Mouse (Mus musculus) common myeloid progenitor, adult 5-6 weeks (primary cell): ENCODE results near the gene Nbea. TPM values are rescaled to one million over a fixed set of nuclear protein-coding genes. Genes with fewer than 3 reads are reported as not detected.

ENCODE experiments used
- ATAC-seq: replicated peaks from 2 replicates; pipeline ENCODE4 v1.8.0; 2016; ENCODE audit warnings: low read depth, mild to moderate bottlenecking, moderate TSS enrichment, inconsistent platforms; ENCODE audit not compliant: poor library complexity, severe bottlenecking
- total RNA-seq: library from RNA; stranded (forward); fragments of 200-1000, 187-1606 nt; gene quantifications from 2 replicates; pipeline ENCODE4 v1.2.3, GENCODE M21; 2017

Gene Nbea
- total RNA-seq, 1 experiment from 2014 or later: 0.69 TPM

DNA sequence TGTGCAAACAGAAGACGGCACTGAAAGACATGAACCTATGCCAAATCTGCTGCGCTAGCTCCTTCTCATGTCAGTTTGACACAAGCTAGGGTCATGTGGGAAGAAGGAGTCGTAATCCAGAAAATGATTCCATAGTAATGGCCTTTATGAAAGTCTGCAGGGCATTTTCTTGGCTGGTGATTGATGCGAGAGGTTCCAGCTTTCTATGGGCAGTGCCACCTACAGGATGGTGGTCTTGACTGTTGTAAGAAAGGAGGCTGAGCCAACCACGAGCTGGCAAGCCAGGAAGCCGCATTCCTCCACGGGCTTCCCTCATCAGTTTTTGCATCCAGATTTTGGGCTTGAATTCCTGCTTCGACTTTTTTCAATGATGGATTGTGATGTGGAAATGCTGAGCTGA, 425.2 kb downstream of the Nbea start:
- peak; percentile 62 for ATAC-seq

DNA sequence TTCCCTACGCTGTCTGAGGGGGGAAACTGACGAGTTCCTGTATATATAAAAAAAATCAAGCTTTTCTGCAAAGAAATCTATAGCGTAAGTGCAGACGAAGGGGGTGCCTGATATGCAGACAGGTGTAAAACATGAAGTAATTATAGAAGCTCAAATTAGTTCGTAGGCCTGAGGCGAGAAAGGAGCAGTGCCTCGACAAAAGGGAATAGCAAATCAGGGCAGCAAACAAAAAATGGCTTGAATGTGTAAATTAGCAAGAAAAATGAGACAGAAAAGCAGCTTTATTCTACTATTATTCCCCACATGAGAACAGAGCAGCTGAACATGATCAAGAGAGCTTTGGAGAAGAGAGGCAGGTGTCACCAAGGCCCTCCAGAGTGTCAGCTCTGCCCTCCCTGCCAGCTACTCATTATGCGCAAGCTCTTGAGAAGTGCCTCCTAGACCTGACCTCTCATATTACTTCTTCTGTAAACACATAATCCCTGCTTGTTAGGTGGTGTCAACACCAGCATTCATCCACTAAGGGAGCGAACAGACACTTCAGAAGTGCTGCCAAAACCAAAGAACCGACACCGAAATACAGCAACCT, 426.8 kb downstream of the Nbea start:
- no peak for ATAC-seq

DNA sequence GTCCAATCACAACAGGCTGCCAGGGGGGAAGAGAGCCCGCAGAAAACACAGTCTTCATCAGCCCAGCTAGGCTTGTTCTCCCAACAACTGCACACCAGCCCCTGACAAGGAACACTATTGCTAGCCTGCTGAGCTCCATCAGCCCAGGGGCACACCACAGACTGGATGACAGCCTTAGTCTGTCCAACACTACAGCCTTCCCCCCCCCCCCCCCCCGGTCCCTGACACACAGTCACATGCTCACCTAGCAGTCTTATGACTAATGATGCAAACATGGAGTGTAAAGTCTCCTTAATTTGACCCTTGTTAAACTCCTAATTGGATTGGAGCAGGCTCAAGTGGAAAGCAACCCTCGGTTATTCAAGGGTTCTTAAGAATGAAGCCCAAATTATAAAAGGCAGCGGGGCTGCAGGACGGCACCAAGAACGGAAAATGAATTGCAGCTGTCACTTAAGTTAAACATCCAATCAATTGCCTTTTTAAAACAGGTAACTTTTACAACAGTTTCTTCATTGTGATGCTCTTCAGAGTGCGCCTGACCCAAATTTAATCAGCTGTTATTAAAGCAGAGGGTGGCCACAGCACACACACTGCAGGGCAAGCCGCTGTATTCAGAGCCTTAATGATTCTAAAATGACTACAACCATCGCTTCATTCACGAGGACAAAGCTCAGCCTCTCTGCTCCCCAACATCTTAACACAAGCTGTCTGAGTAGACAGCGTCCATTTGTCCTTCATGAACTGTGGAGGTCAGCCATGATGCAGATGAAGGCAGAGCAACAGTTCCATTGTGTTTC, 427.5 kb downstream of the Nbea start:
- ATAC-seq: no peak

GRCm38 (mm10) chr3:55754981-55755608, 428.4 kb downstream of the Nbea start:
- no peak for ATAC-seq

DNA sequence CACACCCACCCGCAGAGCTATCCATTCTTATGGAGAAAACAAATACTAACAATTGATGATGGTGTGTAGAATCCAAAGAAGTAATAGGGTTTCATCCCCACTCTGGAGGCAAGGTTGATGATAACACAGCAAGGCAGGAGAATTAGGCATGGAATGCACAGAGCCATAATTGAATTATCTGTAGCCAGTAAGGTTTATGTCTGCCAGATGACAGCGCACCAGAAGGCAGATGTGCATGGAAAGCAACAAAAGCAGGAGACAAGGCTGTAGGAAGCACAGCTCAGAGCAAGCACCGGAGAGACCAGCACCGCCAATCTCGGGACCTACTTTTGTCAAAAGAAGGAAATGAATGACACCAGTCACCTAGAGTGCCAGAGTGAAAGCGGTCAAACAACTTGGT, 429.6 kb downstream of the Nbea start:
- ATAC-seq: no peak

DNA sequence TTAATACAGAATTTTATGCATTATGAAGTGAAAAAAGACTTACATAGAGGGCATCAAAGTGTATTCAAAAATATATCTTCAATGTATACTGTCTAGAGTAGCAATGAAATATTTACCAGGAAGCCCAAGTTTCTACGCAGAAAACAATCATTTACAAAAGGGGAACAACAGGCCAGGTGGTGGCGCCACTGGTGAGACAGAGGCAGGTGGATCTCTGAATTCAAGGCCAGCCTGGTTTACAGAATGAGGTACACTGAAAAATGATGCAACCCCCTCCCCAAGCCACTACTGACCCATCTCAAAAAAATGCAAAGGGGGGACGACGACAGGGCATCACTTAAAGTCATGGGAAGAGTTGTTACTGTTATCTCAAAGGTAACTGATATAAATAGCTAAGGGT, 430.9 kb downstream of the Nbea start:
- no peak for ATAC-seq

DNA sequence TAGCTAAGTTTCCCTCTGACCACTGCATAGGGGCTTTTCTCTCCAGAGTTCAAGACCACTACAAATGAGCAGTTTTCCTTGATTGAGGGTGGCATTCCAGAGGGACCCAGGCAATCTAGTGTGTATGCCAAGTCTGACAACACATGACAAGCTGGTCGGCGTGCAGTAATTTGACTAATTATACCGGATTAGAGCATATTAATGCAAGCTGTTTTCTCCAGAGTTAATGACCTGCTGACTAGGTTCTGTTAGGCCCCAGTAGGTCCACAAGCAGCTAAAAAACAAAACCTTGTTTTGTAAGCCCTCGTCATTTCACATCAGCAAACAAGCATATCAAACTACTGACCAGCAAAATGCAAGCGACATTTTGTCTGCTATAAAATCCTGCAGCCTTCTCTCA, 432.1 kb downstream of the Nbea start:
- no peak for ATAC-seq

- ATAC-seq: no peak
These were observed 432.9 kb downstream of the Nbea start for GRCm38 (mm10) chr3:55750445-55751065.

- ATAC-seq: peak; percentile 94
These were observed 439.6 kb downstream of the Nbea start for GRCm38 (mm10) chr3:55743885-55744284.

DNA sequence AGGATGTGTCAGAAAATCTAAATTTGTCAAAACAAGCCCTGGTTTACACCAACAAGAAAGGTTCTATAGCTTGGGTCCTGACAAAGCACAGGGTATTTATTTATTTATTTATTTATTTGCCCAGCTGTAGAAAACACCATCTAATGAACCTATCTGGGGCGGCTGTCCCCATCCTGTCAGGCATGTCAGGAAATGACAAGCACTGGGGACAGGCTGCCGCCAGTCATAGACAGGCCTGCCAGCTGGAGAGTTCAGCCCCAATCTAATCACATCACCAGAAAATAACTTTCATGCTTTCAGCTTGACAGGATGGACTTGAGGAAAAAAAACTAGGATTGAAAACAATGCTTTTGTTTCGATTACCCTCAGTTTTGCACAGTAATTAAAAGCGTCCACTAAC, 440.8 kb downstream of the Nbea start:
- ATAC-seq: no peak

- ATAC-seq: no peak
These were observed 441.3 kb downstream of the Nbea start for GRCm38 (mm10) chr3:55742218-55742617.

DNA sequence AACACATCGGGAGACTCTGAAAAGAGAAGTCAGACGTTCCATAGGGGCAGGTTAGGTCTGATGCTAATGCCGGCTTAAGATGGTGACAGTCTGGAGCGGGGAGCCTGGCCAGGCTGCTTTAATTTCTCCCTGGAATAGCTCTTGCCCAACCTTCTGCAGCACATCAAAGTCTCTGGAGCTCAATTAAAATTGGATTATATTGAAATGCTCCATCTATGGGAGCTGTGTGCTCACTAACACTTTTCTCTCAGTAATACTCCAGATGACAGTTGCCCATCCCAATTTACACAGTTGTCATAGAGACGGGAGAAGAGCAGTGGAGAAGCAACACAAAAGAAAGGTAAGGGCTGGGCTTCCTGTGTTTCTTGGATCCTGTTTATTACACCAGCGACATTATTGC, 442.1 kb downstream of the Nbea start:
- no peak for ATAC-seq

- ATAC-seq: no peak
These were observed 449.8 kb downstream of the Nbea start for GRCm38 (mm10) chr3:55733665-55734064.

DNA sequence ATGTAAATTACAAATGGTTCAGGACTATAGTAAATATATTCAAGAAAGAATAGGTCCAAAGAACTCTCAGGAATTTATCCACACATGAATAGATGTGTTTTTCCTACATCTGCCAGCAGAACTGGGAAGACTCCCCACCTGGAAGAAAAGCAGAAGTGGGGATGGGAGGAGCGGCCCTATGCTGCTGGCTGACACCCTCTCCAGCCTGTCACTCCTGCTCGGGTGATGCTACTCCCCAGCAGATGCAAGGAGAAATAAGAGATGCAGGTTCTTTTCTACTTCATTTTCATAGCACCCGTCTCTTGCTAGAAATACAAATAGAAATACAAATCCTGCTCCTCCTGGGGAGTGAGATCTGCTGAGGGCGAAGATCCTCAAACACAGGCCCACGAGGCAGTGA, 453.0 kb downstream of the Nbea start:
- no peak for ATAC-seq

DNA sequence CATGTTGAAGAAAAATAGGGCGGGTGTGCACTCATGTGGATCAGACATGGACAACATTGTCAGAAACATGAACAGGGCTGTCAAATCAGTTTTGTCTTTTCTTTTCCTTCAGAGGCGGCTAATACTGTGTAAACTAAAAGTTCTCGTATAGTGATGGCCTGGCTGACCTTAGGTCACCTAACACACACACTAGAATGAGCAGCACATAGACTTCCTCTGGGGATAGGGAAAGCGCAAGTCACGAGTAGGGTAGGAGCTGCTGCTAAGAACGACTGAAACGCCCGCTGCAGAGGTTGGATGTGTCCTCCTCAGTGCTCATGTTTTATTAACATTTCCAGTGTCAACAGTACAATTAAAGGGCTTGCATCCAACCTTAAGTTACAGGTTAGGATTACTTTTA, 453.4 kb downstream of the Nbea start:
- no peak for ATAC-seq

DNA sequence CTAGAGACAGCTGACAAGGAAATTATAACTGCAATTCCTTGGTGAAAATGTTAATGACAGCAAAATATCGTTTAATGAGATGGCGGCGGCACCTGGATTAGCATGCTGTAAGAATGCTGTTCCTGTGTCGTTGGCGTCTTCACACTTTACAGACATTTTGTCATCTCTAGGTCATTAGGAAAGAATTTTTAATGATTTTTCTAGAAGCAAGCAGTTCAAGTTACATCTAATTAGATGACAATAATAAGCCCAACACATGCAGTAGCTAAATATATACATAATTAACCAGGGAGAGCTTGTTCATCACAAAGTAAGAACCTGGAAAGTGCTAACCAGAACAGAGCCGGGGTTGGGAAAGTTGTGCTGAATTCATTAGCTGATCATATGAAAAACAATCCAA, 469.2 kb downstream of the Nbea start:
- no peak for ATAC-seq

DNA sequence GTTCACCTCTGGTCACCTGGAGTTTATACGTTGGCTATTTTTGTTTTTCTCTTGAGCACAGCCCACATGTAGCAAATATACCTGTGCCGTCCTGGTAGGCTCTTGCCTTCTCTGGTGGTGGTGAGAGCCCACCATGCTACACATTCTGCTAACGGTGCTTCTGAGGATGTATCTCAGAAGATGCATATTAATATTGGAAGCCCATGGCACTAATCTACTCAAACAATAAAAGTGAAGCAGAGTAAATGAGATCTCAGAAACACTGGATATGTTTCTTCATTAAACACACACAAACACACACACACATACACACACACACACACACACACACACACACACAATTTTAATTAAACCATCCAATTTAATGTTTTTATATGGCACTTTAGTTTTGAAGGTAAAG, 469.6 kb downstream of the Nbea start:
- no peak for ATAC-seq

DNA sequence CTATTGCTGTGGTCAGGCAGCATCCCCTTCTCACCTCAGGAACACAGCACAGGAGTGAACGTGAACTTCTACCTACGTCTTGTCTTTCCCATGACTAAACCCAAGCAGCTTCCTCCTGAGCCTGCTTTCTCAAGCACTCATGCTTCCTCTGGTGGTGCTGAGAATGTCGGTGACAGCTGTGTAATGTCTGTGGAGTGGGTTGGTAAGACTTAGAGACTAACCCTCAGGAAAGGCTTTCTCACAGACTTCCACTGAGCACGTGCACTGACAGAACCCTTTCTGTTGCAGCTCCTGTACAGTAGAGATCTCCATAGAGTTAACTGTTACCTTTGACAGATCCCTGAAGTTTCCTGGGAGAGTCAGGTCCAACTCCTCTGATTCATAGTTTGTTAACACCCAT, 473.2 kb downstream of the Nbea start:
- ATAC-seq: no peak

GRCm38 (mm10) chr3:55701632-55702031, 481.9 kb downstream of the Nbea start:
- no peak for ATAC-seq

GRCm38 (mm10) chr3:55697174-55697573, 486.3 kb downstream of the Nbea start:
- no peak for ATAC-seq

GRCm38 (mm10) chr3:55693073-55693472, 490.4 kb downstream of the Nbea start:
- ATAC-seq: peak; percentile 39; the same call in 1 of the 2 replicates
